Mouse (Mus musculus): ENCODE data around the gene Fstl3. TPM values are rescaled to one million over a fixed set of nuclear protein-coding genes. Genes with fewer than 3 reads are reported as not detected.

Gene Fstl3
- polyA plus RNA-seq, 1 experiment from 2014 or later, result 3.0 TPM

DNA sequence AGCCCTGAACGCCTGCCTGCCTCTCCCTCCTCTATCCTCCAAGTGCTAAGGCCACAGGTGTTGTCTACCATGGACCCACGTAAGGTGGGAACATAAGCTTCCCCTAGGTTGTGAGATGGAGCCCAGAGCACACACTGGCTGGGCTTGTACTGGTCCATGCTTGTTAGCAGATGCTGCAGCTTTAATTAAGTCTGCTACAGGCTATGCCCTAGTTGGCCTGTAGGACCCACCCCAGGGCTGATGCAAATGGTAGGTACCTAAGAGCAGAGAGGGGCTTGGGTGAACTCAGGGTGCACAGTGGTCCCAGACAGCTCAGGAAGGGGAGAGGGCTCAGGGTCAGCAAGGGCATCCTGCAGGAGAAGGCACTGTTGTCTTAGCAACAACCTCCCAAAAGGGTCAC, 12.5 kb downstream of the Fstl3 start:
- Histone ChIP-seq H3K9ac (replicated peaks) (no peak overlapping the region), H3K27ac (no peak overlapping the region), H3K9me3 (no peaks in the 10 kb centered on the region), H3K4me3 (replicated peaks) (no peak overlapping the region), H3K36me3 (no peaks in the 10 kb centered on the region), H3K4me1 (replicated peaks) (peaks cover 9% of the 10 kb centered on the region), H3K4me2 (no peak overlapping the region), H3K27me3 (peaks cover 12% of the 10 kb centered on the region; the same call in 1 of the 2 replicates)
- WGBS, result 66% methylated on average over 2 of the region's 2 CpGs
- no peak for ATAC-seq (ENCODE audit: insufficient number of reproducible peaks, insufficient read depth, low FRiP score, low TSS enrichment, low read depth)

DNA sequence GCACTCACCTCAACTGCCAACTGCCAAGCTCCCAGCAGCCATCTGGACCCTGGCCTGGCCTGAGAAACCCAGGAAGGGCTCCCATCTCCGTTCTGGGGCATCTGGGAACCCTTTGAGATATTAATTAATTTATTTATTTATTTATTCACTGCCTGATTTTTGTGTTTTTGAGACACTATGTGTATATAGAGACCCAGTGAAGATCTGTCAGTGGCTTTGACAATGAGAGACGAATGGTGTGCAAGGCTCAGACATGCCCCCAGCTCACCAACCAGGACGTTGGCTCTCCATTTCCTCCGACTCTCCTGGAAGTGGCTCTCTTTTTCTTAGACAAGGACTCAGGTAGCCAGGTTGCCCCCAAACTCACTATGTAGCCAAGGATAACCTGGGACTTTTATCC, 13.8 kb downstream of the Fstl3 start, which contains the start of gene Prss57:
Prss57 (minus strand) TSS at position 101 of the 400 bp plus-strand sequence.
- Histone ChIP-seq H3K4me3 (replicated peaks) (no peak within 1 kb of the TSS), H3K27me3 (peaks cover 6% of the 10 kb centered on the region; the same call in 1 of the 2 replicates), H3K4me1 (replicated peaks) (peaks cover 15% of the 10 kb centered on the region), H3K36me3 (peaks cover 3% of the 10 kb centered on the region; the same call in 1 of the 2 replicates), H3K9me3 (0 out of 2 replicates have a peak, but pooled peaks cover 3% of the 10 kb centered on the region), H3K27ac (no peak within 1 kb of the TSS), H3K4me2 (no peak within 1 kb of the TSS), H3K9ac (replicated peaks) (no peak within 1 kb of the TSS)
- 85% methylated on average over 4 of the region's 4 CpGs for WGBS
- no peak for ATAC-seq (ENCODE audit: insufficient number of reproducible peaks, insufficient read depth, low FRiP score, low TSS enrichment, low read depth)

DNA sequence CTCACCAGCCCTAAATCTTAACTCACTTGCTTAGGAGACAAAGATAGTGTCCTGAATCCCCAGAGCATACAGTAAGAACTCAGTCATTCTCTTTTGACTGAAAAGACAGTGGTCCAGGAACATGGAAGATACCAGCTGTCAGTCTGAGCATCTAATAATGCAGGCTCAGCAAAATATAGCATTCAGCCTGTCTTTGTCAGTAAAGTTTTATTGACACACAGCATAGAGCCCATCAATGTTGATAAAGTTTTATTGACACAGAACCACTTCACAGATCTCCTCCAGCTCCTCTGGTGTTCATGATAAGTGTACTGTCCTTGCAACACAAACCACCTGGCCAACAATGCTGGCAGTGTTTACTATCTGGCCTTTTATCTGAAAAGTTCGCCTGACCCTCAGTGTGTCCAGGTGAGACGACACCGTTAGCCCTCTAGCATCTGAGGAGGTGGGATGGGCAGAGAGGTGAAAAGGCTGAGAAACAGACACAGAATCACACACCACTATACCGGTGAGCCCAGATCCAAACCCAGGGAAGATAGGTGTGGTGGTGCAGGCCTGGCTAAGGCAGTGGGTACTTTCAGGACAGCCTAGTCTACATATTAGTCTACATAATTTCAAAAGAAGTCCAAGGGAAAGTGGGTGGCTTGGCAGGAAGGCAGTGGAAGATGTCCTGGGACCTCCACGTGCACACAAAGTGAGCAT, 15.4 kb downstream of the Fstl3 start:
- Histone ChIP-seq H3K4me2 (peak overlapping the region; percentile 88; the same call in 1 of the 2 replicates), H3K27ac (no peak overlapping the region), H3K9ac (replicated peaks) (no peak overlapping the region), H3K9me3 (0 out of 2 replicates have a peak, but pooled peaks cover 3% of the 10 kb centered on the region), H3K36me3 (peaks cover 6% of the 10 kb centered on the region; the same call in 1 of the 2 replicates), H3K4me1 (replicated peaks) (peaks cover 25% of the 10 kb centered on the region), H3K4me3 (replicated peaks) (0 out of 2 replicates have a peak overlapping the region, but pooled peaks have one; percentile 94), H3K27me3 (peaks cover 6% of the 10 kb centered on the region; the same call in 1 of the 2 replicates)
- 83% methylated on average over 5 of the region's 5 CpGs for WGBS
- no peak for ATAC-seq (ENCODE audit: insufficient number of reproducible peaks, insufficient read depth, low FRiP score, low TSS enrichment, low read depth)

DNA sequence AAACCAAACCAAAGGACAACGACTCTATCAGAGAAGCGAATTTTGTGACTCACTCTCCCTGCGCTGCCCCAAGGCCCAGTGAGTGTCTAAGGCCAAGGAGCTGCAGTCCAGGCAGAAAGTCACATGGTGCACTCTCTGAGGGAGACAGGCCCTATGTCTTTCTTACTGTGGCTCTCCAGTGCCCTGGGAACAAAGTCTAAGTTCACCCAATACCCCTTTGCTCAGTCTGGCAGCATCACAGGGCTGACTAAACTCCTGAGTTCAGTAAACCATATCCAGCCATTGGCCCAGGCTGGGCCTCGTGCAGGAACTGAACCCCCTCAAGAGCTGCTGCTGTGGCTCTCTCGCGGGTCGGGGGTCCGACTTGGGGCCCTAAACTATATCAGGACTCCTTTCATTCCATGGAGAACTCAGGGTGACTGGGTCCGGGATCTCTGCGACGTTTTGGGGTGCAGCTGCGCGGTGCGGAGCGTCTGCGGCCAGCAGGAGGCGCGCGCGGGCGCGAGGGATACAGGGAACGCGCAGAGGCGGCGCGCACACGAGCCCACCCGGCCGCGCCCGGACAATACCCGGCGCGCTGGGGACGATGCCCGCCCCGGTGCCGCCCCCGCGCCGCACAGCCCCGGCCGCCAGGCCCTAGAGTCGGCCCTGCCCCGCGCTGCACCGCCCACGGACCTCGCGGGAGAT, 16.1 kb downstream of the Fstl3 start, which contains the start of gene Palm:
Palm (plus strand) TSS at position 522 of the 687 bp plus-strand sequence.
- peaks cover 26% of the 10 kb centered on the region for H3K4me1 ChIP-seq (replicated peaks)
- peaks cover 6% of the 10 kb centered on the region; the same call in 1 of the 2 replicates for H3K36me3 ChIP-seq
- H3K4me2 ChIP-seq, result peak within 1 kb of the TSS; percentile 88
- H3K27ac ChIP-seq, result peak within 1 kb of the TSS; percentile 84
- 0 out of 2 replicates have a peak, but pooled peaks cover 3% of the 10 kb centered on the region for H3K9me3 ChIP-seq
- peak within 1 kb of the TSS; percentile 94 for H3K9ac ChIP-seq (replicated peaks)
- H3K27me3 ChIP-seq, result peaks cover 6% of the 10 kb centered on the region; the same call in 1 of the 2 replicates
- ATAC-seq (ENCODE audit: insufficient number of reproducible peaks, insufficient read depth, low FRiP score, low TSS enrichment, low read depth), result peak; percentile 54
- H3K4me3 ChIP-seq (replicated peaks), result peak within 1 kb of the TSS; percentile 94
- WGBS, result 6% methylated on average over 51 of the region's 51 CpGs

DNA sequence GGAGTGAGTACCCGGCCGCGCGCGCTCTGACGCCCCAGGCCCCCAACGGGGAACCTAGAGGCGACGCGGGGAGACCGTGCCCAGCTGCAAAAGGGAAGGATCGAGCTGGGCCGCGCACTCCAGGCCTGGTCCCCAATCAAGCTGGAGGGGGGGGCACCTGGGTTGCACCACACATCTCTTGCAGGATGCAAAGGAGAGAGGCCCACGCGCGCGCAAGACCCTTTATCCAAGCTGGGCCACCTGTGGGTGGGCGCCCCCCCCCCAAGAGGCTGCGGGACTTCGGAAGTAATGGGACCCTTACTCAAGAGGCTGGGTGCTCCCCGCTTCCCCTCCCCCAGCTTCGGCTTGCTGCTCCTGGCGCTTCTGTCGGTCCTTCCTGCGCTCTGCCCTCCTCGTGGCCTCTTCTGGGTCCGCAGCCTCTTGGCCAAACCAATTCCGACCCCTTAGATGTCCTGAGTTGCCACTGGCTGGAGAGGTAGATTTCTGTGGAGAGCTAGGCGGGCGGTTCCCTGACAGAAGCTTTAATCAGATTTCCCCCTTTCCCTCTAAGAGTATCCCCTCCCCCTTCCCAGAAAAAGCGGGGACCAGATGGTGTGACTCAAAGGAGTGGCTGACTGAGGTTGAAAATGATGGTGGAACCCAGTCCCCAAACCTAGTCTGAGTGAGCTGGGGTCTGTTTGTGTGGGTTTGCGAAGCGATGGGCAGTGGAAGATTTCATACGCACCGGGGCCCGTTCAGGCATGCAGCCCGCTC, 16.8 kb downstream of the Fstl3 start:
- WGBS, result 2% methylated on average over 38 of the region's 38 CpGs
- H3K36me3 ChIP-seq, result peaks cover 6% of the 10 kb centered on the region; the same call in 1 of the 2 replicates
- peak overlapping the region; percentile 94 for H3K9ac ChIP-seq (replicated peaks)
- peaks cover 26% of the 10 kb centered on the region for H3K4me1 ChIP-seq (replicated peaks)
- peak overlapping the region; percentile 94 for H3K4me3 ChIP-seq (replicated peaks)
- 0 out of 2 replicates have a peak, but pooled peaks cover 3% of the 10 kb centered on the region for H3K9me3 ChIP-seq
- ATAC-seq (ENCODE audit: insufficient number of reproducible peaks, insufficient read depth, low FRiP score, low TSS enrichment, low read depth), result no peak; the same call in 1 of the 2 replicates
- H3K27ac ChIP-seq, result peak overlapping the region; percentile 84
- H3K4me2 ChIP-seq, result peak overlapping the region; percentile 88
- peaks cover 6% of the 10 kb centered on the region; the same call in 1 of the 2 replicates for H3K27me3 ChIP-seq

DNA sequence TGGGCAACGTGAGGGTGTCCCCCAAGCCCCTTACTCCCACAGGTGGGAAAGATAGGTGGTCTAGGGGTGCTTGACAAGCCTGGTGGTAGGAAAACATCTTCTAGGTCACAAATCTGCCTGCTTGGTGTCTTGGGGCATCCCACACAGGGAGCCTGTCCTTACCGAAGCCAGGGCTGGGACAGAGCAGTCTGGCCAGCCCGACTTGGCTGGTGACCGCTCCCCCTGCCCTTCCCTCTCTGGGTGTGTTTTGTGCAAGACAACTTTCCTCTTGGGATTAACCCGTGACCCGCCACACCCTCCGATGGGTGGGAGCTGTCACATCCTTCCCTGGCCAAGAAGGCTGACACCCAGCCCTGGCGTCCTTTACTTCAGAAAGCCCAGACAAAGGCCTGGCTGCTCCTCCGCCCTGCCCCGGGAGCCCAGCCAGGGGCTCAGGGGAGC, 17.4 kb downstream of the Fstl3 start:
- Histone ChIP-seq H3K27me3 (peaks cover 5% of the 10 kb centered on the region; the same call in 1 of the 2 replicates), H3K9ac (replicated peaks) (peak overlapping the region; percentile 94), H3K36me3 (peaks cover 10% of the 10 kb centered on the region; the same call in 1 of the 2 replicates), H3K4me3 (replicated peaks) (peak overlapping the region; percentile 94), H3K27ac (peak overlapping the region; percentile 84), H3K4me2 (peak overlapping the region; percentile 88), H3K9me3 (0 out of 2 replicates have a peak, but pooled peaks cover 3% of the 10 kb centered on the region), H3K4me1 (replicated peaks) (peaks cover 26% of the 10 kb centered on the region)
- no peak for ATAC-seq (ENCODE audit: insufficient number of reproducible peaks, insufficient read depth, low FRiP score, low TSS enrichment, low read depth)
- WGBS, result 11% methylated on average over 10 of the region's 10 CpGs

DNA sequence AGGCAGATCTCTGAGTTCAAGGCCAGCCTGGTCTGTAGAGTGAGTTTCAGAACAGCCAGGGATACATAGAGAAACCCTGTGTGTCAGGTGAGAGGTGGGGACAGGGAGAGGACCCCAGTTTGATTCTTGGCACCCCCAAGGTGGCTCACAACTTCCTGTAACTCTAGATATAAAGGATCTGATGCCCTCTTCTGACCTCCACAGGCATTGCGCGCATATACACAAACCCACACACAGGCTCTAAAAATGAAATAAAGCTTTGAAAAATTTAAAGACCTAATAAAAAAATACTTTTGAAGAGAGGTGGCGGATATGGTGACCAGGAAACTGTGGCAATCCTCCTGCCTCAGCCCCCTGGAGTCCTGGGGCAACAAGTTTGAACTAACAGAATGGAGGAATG, 18.8 kb downstream of the Fstl3 start:
- Histone ChIP-seq H3K27ac (no peak overlapping the region), H3K9me3 (0 out of 2 replicates have a peak, but pooled peaks cover 3% of the 10 kb centered on the region), H3K9ac (replicated peaks) (no peak overlapping the region), H3K36me3 (peaks cover 15% of the 10 kb centered on the region; the same call in 1 of the 2 replicates), H3K4me3 (replicated peaks) (no peak overlapping the region), H3K27me3 (no peaks in the 10 kb centered on the region), H3K4me1 (replicated peaks) (peaks cover 31% of the 10 kb centered on the region), H3K4me2 (no peak overlapping the region)
- WGBS, result 91% methylated on average over 3 of the region's 3 CpGs
- ATAC-seq (ENCODE audit: insufficient number of reproducible peaks, insufficient read depth, low FRiP score, low TSS enrichment, low read depth), result no peak

DNA sequence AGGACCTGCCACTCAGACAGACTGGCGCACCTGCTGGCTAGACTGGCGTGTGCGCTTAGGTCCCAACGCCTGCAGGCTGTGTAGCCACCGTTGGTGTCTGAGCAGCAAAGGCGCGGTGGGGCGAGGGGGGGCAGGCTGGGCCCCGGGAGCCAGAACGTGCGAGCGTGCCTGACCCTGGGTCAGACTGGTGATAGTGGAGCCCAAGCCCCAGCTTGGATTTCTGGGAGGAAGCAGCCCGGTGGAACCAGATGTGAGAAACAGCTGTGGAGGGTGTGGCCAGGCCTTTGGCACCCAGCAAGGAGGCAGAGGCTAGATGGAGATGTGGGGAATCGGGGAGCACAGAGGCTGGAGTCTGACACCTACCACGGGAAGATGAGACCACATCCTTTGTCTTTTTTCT, 20.3 kb downstream of the Fstl3 start:
- ATAC-seq (ENCODE audit: insufficient number of reproducible peaks, insufficient read depth, low FRiP score, low TSS enrichment, low read depth), result no peak
- Histone ChIP-seq H3K27me3 (no peaks in the 10 kb centered on the region), H3K4me3 (replicated peaks) (no peak overlapping the region), H3K27ac (no peak overlapping the region), H3K4me2 (no peak overlapping the region), H3K9me3 (0 out of 2 replicates have a peak, but pooled peaks cover 3% of the 10 kb centered on the region), H3K9ac (replicated peaks) (no peak overlapping the region), H3K4me1 (replicated peaks) (peaks cover 39% of the 10 kb centered on the region), H3K36me3 (peaks cover 15% of the 10 kb centered on the region; the same call in 1 of the 2 replicates)
- 24% methylated on average over 15 of the region's 15 CpGs for WGBS

DNA sequence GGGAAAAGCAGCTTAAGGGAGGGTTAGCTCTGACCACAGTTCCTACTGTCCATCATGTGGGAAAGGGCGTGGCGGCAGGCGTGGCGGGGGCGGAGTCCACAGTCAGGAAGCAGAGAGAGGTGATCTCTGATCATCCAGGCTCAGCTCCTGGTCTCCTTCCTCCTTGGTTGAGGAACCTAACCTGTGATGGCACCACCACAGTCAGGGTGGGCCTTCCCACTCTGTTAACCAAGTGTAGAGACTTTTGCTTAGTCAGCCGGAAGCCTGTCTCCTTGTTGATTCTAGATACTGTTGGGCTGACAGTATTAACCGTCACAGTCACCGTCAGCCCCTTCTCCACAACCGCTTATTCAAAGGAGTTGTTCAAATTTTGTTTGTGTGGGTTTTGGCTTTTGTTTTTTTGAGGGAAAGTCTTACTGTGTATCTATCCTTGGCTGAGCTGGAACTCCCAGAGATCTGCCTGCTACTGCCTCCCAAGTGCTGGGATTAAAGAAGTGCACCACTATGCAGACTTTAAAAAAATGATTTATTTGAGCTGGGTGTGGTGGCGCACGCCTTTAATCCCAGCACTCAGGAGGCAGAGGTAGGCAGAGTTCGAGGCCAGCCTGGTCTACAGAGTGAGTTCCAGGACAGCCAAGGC, 21.3 kb downstream of the Fstl3 start:
- Histone ChIP-seq H3K36me3 (peaks cover 15% of the 10 kb centered on the region; the same call in 1 of the 2 replicates), H3K27ac (no peak overlapping the region), H3K9ac (replicated peaks) (no peak overlapping the region), H3K4me2 (no peak overlapping the region), H3K9me3 (0 out of 2 replicates have a peak, but pooled peaks cover 3% of the 10 kb centered on the region), H3K27me3 (no peaks in the 10 kb centered on the region), H3K4me3 (replicated peaks) (no peak overlapping the region), H3K4me1 (replicated peaks) (peaks cover 45% of the 10 kb centered on the region)
- no peak for ATAC-seq (ENCODE audit: insufficient number of reproducible peaks, insufficient read depth, low FRiP score, low TSS enrichment, low read depth)
- 95% methylated on average over 12 of the region's 12 CpGs for WGBS

DNA sequence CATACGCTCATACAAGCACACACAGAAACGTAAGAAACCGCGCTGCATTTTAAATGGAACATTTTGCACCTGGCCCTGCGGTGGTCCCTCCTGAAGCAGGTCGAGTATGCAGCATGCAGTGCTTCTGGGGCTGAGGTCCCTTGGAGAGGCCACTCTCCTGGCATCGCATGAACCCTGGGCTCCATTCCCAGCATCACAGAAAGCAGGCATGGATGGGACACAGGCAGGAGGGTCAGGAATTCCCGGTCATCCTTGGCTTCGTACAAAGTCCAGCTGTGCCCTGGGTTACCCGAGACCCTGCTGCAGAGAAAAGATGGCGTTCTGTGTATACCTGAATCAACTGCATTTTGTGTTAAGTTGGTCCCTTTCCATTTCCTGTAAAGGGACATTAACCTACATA, 23.4 kb downstream of the Fstl3 start:
- WGBS, result 79% methylated on average over 11 of the region's 11 CpGs
- Histone ChIP-seq H3K9ac (replicated peaks) (no peak overlapping the region), H3K27me3 (no peaks in the 10 kb centered on the region), H3K4me1 (replicated peaks) (peaks cover 55% of the 10 kb centered on the region), H3K4me2 (no peak overlapping the region), H3K4me3 (replicated peaks) (no peak overlapping the region), H3K9me3 (0 out of 2 replicates have a peak, but pooled peaks cover 3% of the 10 kb centered on the region), H3K27ac (peak overlapping the region; percentile 59), H3K36me3 (peaks cover 15% of the 10 kb centered on the region; the same call in 1 of the 2 replicates)
- no peak for ATAC-seq (ENCODE audit: insufficient number of reproducible peaks, insufficient read depth, low FRiP score, low TSS enrichment, low read depth)
